Mouse (Mus musculus) cerebellum, adult 2 months (tissue): ENCODE measurements around the gene Adgrl4.

Source experiments
- CTCF ChIP-seq: fragments of 200-500 bp; IDR thresholded peaks from 2 replicates; pipeline ENCODE4 v1.5.1; 2011; ENCODE audit warnings: low read depth, mild to moderate bottlenecking, control low read depth, low read length, moderate library complexity, borderline replicate concordance; ENCODE audit not compliant: insufficient read depth
- POLR2A ChIP-seq: fragments of 200-500 bp; IDR thresholded peaks from 2 replicates; pipeline ENCODE4 v1.6.1; 2011; ENCODE audit warnings: low read length, control low read depth, borderline replicate concordance; ENCODE audit not compliant: insufficient read depth

DNA sequence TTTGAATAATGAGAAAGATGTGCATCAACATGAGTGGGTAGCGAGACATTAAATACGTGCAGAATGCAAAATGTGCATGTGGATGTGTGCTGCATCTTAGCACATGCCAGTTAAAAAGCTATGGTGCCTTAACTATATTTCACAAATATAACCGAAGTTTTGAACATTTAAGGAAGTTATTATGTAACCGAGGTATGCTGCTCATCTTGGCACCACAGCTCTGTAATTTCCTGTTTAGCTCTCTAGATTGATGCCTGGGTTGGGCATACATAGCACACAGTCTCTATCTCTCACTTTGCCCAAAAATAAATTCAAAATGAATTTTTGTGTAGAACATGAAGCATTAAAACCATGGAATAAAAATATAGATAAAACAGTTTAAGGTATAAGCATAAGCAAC, 6.6 kb downstream of the Adgrl4 start:
- TF ChIP-seq CTCF (no peak), POLR2A (no peak)
